Comparison of ENCODE assay signal across 8 mouse cellular contexts in the genomic region with DNA sequence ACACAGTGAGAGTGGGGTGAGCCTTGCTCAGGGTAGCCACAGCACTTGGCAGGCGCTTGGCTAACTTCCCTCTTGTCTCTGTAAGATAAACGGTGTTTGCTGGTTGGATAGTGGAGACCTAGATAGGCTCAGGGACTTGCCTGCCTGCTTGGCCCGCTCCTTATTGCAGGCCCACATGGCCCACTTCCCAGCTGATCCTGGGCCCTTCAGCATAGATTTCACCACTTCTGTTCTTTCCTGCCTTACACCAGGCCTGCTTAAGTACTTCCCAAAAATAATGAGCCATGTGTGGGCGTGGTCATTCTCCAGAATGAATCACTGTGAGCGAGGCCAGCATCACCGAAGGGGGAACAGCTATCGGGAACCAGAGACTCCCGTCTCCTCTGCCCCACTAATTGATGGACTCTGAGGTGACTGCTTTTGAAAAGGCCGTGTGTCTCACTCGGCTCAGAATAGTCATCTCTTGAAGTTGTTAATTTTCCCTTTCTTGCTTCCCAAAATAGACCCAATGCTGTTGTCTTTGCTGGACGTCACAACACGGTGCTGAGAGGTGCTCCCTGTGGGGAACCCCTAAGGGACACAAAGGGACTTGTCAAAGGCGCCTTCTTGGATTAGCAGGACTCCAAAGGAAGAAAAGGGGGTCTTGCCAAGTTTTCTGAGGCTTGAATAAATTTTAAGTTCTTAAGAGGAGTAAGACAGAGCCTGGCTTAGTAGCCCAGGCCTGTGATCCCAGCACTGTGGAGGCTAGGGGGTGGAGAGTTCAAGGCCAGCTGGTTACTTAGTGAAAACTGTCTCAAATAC. TPM values are rescaled to one million over a fixed set of nuclear protein-coding genes. Genes with fewer than 3 reads are reported as not detected.
DNase-seq lines count a peak whose midpoint lies in the region; ATAC-seq lines count a peak whose summit lies in the region.

No protein-coding gene starts in this region.

- peaks cover 29% of the 10 kb centered on the region for H3K4me1 ChIP-seq in embryonic facial prominence, embryonic 15.5 days
- H3K4me1 ChIP-seq in heart, embryonic 14.5 days (ENCODE audit: control insufficient read depth in 2 of 2, insufficient read depth in 2 of 2, low read length in 2 of 2): peaks cover 34 to 53% of the 10 kb centered on the region in 2 experiments
- peaks cover 13% of the 10 kb centered on the region for H3K4me1 ChIP-seq in neural tube, embryonic 14.5 days (ENCODE audit: control insufficient read depth, insufficient read depth, low read length)

- peak; percentile 75 for DNase-seq in urinary bladder, postnatal 14 days (ENCODE audit: low spot score)
- no peak for DNase-seq in urinary bladder, adult 2 months (ENCODE audit: low spot score)
- DNase-seq in lung, adult 18-20 months: peak; percentile 82 to 89
- no peak for DNase-seq in kidney, postnatal 10 days
- no peak for DNase-seq in spleen, postnatal 14 days (ENCODE audit: low spot score in 2 of 2)

- H3K36me3 ChIP-seq in embryonic facial prominence, embryonic 15.5 days: peaks cover 30% of the 10 kb centered on the region
- peaks cover 34% of the 10 kb centered on the region for H3K36me3 ChIP-seq in heart, embryonic 14.5 days (ENCODE audit: control insufficient read depth, insufficient read depth, low read length)
- peaks cover 26% of the 10 kb centered on the region for H3K36me3 ChIP-seq in neural tube, embryonic 14.5 days (ENCODE audit: control insufficient read depth, insufficient read depth, low read length)

- peak overlapping the region; percentile 1; the same call in 1 of the 2 replicates for H3K27ac ChIP-seq in embryonic facial prominence, embryonic 15.5 days (replicated peaks)
- H3K27ac ChIP-seq in heart, embryonic 14.5 days (replicated peaks in 1 of 2; ENCODE audit: control insufficient read depth in 1 of 2, insufficient read depth in 1 of 2, low read depth in 2 of 2, low read length in 2 of 2): peak overlapping the region; percentile 67 to 74
- no peak overlapping the region for H3K27ac ChIP-seq in neural tube, embryonic 14.5 days (ENCODE audit: low read depth, low read length)

- H3K4me3 ChIP-seq in embryonic facial prominence, embryonic 15.5 days (replicated peaks): no peak overlapping the region
- no peak overlapping the region for H3K4me3 ChIP-seq in heart, embryonic 14.5 days (ENCODE audit: control insufficient read depth in 1 of 2, insufficient read depth in 1 of 2, low read depth in 1 of 2, low read length in 2 of 2)
- no peak overlapping the region for H3K4me3 ChIP-seq in neural tube, embryonic 14.5 days (ENCODE audit: low read depth, low read length)

- no peak for ATAC-seq in embryonic facial prominence, embryonic 15.5 days (ENCODE audit: insufficient number of reproducible peaks, low FRiP score, low TSS enrichment, low read depth)
- peak; percentile 52 for ATAC-seq in heart, embryonic 14.5 days (ENCODE audit: insufficient number of reproducible peaks, insufficient read depth, low FRiP score, low read depth)
- 0 out of 2 replicates have a peak, but pooled peaks have one; percentile 28 for ATAC-seq in neural tube, embryonic 14.5 days (ENCODE audit: low read depth)

- 41% methylated on average over 13 of the region's 13 CpGs for WGBS in embryonic facial prominence, embryonic 15.5 days
- WGBS in heart, embryonic 14.5 days: 13% methylated on average over 13 of the region's 13 CpGs
- WGBS in neural tube, embryonic 14.5 days: 20% methylated on average over 13 of the region's 13 CpGs

- no peak overlapping the region for H3K4me2 ChIP-seq in embryonic facial prominence, embryonic 15.5 days (replicated peaks)
- H3K4me2 ChIP-seq in heart, embryonic 14.5 days (ENCODE audit: low read length): peak overlapping the region; percentile 24
- no peak overlapping the region for H3K4me2 ChIP-seq in neural tube, embryonic 14.5 days (ENCODE audit: low read depth, low read length)

- no peaks in the 10 kb centered on the region for H3K27me3 ChIP-seq in embryonic facial prominence, embryonic 15.5 days
- H3K27me3 ChIP-seq in heart, embryonic 14.5 days (ENCODE audit: control insufficient read depth, insufficient read depth, low read length): no peaks in the 10 kb centered on the region
- no peaks in the 10 kb centered on the region for H3K27me3 ChIP-seq in neural tube, embryonic 14.5 days (ENCODE audit: control insufficient read depth, insufficient read depth, low read length)

- no peak overlapping the region for H3K9ac ChIP-seq in embryonic facial prominence, embryonic 15.5 days
- peak overlapping the region; percentile 60 for H3K9ac ChIP-seq in heart, embryonic 14.5 days (ENCODE audit: low read length)
- no peak overlapping the region for H3K9ac ChIP-seq in neural tube, embryonic 14.5 days (replicated peaks; ENCODE audit: low read depth, low read length)

- H3K9me3 ChIP-seq in embryonic facial prominence, embryonic 15.5 days (replicated peaks): no peaks in the 10 kb centered on the region
- H3K9me3 ChIP-seq in heart, embryonic 14.5 days (ENCODE audit: control insufficient read depth, low read length): no peaks in the 10 kb centered on the region
- no peaks in the 10 kb centered on the region for H3K9me3 ChIP-seq in neural tube, embryonic 14.5 days (ENCODE audit: control insufficient read depth, low read length)

RNA-seq across cellular contexts. Expression of a gene that starts 17.8 kb away (rescaled TPM):
- 24.8 and 27.1 TPM in 2 replicates for polyA plus RNA-seq in urinary bladder, adult 2 months (2012; rRNA removed)
- 10.5 and 11.4 TPM in 2 replicates for polyA plus RNA-seq in embryonic facial prominence, embryonic 15.5 days (2015; fragmentation: Nextera tagmentation; extraction: Ambion mirVana)
- polyA plus RNA-seq in heart, embryonic 14.5 days (2014; fragmentation: Nextera tagmentation; extraction: Ambion mirVana): 7.3 and 8.7 TPM in 2 replicates
- 27.6 and 28.0 TPM in 2 replicates for polyA plus RNA-seq in neural tube, embryonic 14.5 days (2014; fragmentation: Nextera tagmentation; extraction: Ambion mirVana)

RNA-seq across cellular contexts. Expression of a gene that starts 32.3 kb away (rescaled TPM):
- 8.7 and 9.7 TPM in 2 replicates for polyA plus RNA-seq in urinary bladder, adult 2 months (2012; rRNA removed)
- polyA plus RNA-seq in embryonic facial prominence, embryonic 15.5 days (2015; fragmentation: Nextera tagmentation; extraction: Ambion mirVana): 11.4 and 15.1 TPM in 2 replicates
- 3.8 and 5.5 TPM in 2 replicates for polyA plus RNA-seq in heart, embryonic 14.5 days (2014; fragmentation: Nextera tagmentation; extraction: Ambion mirVana)
- polyA plus RNA-seq in neural tube, embryonic 14.5 days (2014; fragmentation: Nextera tagmentation; extraction: Ambion mirVana): 1.0 and 2.4 TPM in 2 replicates

Comparison
In these comparisons a context has a peak if more than half of its experiments do, and no peak if none do; other contexts are left out.
1. DNase-seq: peak in urinary bladder, postnatal 14 days (single experiment) and lung, adult 18-20 months (2 of 2); none in urinary bladder, adult 2 months (single experiment), kidney, postnatal 10 days (single experiment) and spleen, postnatal 14 days (0 of 2).